Mouse (Mus musculus) embryonic facial prominence, embryonic 11.5 days (tissue): ENCODE results near the gene Mef2a. TPM values are rescaled to one million over a fixed set of nuclear protein-coding genes. Genes with fewer than 3 reads are reported as not detected.

Source experiments
- ATAC-seq: fragments of 200-750 bp; cut with Nextera tagmentation; replicated peaks from 2 replicates; pipeline ENCODE4 v1.8.0; 2017; ENCODE audit warnings: low read depth; ENCODE audit not compliant: insufficient number of reproducible peaks, low FRiP score, low TSS enrichment
- DNase-seq: peaks from one replicate; pipeline ENCODE4 v3.0.0-alpha.2; 2015; ENCODE audit warnings: low spot score
- H3K27ac ChIP-seq: fragments of 300-500 bp; sonication (generic); replicated peaks from 2 replicates; pipeline ENCODE4 v1.5.1; 2014; ENCODE audit warnings: mild to moderate bottlenecking, low read depth, low read length, control low read depth
- H3K27me3 ChIP-seq: fragments of 300-500 bp; sonication (generic); 2 replicates; pipeline ENCODE4 v1.6.1; 2014; ENCODE audit warnings: mild to moderate bottlenecking, low read length, moderate library complexity, mixed read lengths; ENCODE audit not compliant: control insufficient read depth, insufficient read depth
- H3K36me3 ChIP-seq: fragments of 300-500 bp; sonication (generic); replicated peaks from 2 replicates; pipeline ENCODE4 v1.6.1; 2014; ENCODE audit warnings: low read depth, mild to moderate bottlenecking, low read length, moderate library complexity, mixed read lengths; ENCODE audit not compliant: control insufficient read depth, insufficient read depth
- H3K4me1 ChIP-seq: fragments of 300-500 bp; sonication (generic); 2 replicates; pipeline ENCODE4 v1.6.1; 2014; ENCODE audit warnings: low read length, mixed read lengths; ENCODE audit not compliant: control insufficient read depth, insufficient read depth
- H3K4me2 ChIP-seq: fragments of 300-500 bp; sonication (generic); 2 replicates; pipeline ENCODE4 v1.6.1; 2014; ENCODE audit warnings: low read depth, mild to moderate bottlenecking, control low read depth, low read length, moderate library complexity
- H3K4me3 ChIP-seq: fragments of 300-500 bp; sonication (generic); 2 replicates; pipeline ENCODE4 v1.5.1; 2014; ENCODE audit warnings: low read depth, low read length, control low read depth
- H3K9ac ChIP-seq: fragments of 300-500 bp; sonication (generic); replicated peaks from 2 replicates; pipeline ENCODE4 v1.6.1; 2014; ENCODE audit warnings: mild to moderate bottlenecking, control low read depth, low read length
- H3K9me3 ChIP-seq: fragments of 300-500 bp; sonication (generic); replicated peaks from 2 replicates; pipeline ENCODE4 v1.6.1; 2016; ENCODE audit warnings: mild to moderate bottlenecking, low read length, inconsistent platforms, mixed read lengths; ENCODE audit not compliant: control insufficient read depth
- WGBS: fragments of 180-500 bp; shearing (Covaris S2); extraction: QIAGEN DNeasy Blood & Tissue Kit; methylation state at CpG from one replicate; pipeline ENCODE4 v1.1.7; 2014; 5-methylcytosine and 5-hydroxymethylcytosine counted together
- polyA plus RNA-seq: library from polyadenylated mRNA; unstranded; fragments of >200 nt; fragmentation: Nextera tagmentation; extraction: Ambion mirVana; gene quantifications from 2 replicates; pipeline ENCODE4 v1.2.1, GENCODE M21; 2014

The Mef2a gene
- 23.3 and 29.4 TPM in 2 replicates for polyA plus RNA-seq

DNA sequence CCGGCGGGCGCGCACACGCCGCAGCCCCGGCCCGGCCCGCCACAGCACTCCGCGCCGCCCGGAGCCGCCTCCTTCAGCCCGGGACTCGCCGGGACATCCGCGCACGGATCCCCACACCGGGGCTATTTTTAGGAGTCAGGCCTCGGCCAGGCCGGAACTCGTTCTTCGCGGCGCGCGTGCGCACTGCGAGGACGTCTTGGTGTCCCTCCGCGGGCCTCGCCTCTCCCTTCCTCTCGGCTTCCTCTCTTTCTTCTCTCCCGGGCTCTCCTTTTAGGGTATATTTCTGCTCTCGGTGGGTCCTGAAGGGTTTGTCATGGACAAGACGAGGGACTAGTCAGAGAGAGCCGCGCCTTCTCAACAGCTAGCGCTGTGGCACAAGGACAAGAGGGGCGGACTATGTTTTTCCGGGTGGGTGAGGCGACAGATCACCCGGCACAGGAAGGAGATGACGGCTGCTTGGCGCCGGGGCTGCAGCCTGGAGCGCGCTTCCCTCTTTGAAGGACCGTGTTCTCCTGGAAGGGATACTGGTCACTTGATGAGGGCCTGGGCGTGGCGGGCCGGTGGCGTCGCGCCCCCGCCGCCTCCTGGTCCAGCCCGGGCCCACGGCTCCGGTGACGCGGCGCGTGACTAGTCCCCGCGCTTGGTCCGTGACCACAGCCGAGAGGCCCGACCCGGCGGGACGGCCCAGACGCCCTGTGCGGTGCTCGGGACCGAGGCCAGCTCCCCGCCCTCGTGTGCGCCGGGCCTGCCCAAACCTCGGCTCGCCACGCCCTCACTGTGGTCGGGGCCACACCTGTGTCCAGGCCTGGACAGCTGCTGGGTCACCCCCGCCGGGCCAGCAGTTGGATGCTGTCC is at the start of gene Mef2a:
Mef2a (minus strand) TSS at position 130 of the 855 bp plus-strand sequence.
- DNase-seq (peak; percentile 96), ATAC-seq (peak; percentile 91)
- Histone ChIP-seq H3K36me3 (no peaks in the 10 kb centered on the region), H3K9me3 (no peaks in the 10 kb centered on the region), H3K4me1 (no peaks in the 10 kb centered on the region), H3K4me2 (peak within 1 kb of the TSS; percentile 98), H3K4me3 (peak within 1 kb of the TSS; percentile 80), H3K27ac (peak within 1 kb of the TSS; percentile 97), H3K27me3 (no peaks in the 10 kb centered on the region), H3K9ac (peak within 1 kb of the TSS; percentile 99)
- WGBS: under 1% methylated on average over 77 of the region's 89 CpGs

DNA sequence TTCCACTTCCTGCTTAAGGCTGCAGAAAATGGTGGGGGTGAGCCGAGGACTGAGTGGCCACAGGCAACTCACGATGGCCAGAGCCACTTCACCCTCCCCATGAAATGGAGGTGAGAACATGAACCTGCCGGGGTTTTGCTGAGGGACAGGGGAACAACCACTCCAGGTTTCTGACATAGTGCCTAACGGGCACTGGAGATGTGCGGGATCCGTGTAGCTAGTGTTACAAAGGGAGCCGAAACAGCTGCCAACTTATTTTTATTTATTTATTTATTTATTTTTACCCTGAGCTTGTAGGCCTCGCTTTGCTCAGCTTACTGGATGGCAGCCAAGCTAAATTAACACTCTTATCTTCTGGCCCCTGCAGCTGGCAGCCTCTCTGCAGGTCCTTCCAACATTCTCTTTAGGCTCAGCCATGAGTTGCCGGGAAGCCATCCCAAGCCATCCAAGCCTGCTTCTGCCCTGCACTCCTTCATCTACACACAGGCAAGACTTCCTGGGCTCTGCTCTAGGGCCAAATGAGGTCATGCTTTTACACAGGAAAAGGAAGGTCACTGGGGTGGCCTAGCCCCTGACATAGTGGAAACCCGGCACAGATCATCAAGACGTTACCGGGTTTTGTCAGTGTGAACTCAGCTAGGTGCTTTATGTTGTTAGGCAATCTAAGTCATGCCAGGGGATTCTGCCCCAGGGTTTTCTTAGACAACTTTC is 49.0 kb upstream of the Mef2a start:
- H3K4me2 ChIP-seq: no peak overlapping the region
- no peak overlapping the region for H3K9ac ChIP-seq
- H3K36me3 ChIP-seq: no peaks in the 10 kb centered on the region
- H3K4me1 ChIP-seq: no peaks in the 10 kb centered on the region; the same call in 1 of the 2 replicates
- no peaks in the 10 kb centered on the region for H3K9me3 ChIP-seq
- no peak overlapping the region for H3K27ac ChIP-seq
- ATAC-seq (no peak), DNase-seq (no peak)
- H3K27me3 ChIP-seq: no peaks in the 10 kb centered on the region
- H3K4me3 ChIP-seq: no peak overlapping the region
- WGBS: 72% methylated on average over 12 of the region's 12 CpGs

DNA sequence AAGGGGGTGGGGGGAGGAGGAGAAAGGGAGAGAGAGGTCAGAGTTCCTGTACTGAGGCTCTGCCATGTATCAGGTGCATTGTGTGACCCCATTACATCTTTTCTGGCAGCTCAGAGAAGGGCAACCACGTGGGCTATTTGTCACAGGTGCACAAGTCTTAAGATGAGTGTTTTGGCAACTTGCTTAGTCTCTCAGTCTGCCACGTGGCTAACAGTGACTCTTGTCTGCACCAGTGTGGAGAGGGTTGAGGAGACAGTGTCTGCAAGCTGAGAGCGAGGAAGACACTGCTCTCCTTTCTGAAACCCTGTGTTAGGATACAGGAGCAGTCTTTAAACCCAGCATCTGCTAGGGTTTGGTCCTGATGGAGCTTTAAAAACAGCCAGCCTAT is 48.4 kb upstream of the Mef2a start:
- Histone ChIP-seq H3K4me3 (no peak overlapping the region), H3K9me3 (no peaks in the 10 kb centered on the region), H3K9ac (no peak overlapping the region), H3K27me3 (no peaks in the 10 kb centered on the region), H3K36me3 (no peaks in the 10 kb centered on the region), H3K4me2 (no peak overlapping the region), H3K4me1 (no peaks in the 10 kb centered on the region; the same call in 1 of the 2 replicates), H3K27ac (no peak overlapping the region)
- 51% methylated on average over 3 of the region's 3 CpGs for WGBS
- DNase-seq (no peak), ATAC-seq (no peak)

DNA sequence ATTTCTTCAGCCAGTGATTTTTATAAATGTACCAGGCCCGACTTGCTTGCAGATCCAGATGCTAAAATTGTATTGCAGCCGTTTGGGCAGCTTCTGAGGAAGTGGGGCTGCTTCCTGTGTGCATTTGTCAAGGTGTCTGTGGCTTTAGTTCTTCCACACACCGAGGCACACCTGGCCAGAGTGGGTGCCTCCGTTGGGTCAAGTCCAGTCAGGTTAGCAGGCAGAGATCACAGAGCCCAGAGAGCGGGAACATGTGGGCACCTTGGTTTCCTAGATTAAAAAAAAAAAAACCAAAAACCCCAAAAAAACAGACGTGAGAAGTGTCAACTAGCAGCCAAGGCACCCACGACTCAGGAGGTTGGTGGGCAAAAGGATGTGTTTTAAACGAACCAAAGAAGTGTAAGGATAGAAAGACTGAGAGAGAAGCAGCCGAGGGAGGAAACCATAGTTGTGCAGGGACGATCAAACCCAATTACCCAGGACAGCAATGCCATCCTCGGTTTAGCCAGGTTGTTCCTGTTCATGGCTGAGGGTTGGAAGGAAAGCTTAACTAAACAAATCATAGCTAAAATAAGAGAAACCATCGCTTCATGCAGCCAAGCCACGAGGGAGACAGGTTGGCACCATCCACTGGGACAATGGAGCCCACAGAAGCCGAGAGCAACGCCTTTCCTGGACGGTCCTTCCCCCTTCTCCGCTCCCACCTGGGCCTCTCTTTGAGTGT is 47.1 kb upstream of the Mef2a start:
- DNase-seq (no peak), ATAC-seq (no peak)
- Histone ChIP-seq H3K4me2 (no peak overlapping the region), H3K4me1 (no peaks in the 10 kb centered on the region; the same call in 1 of the 2 replicates), H3K9me3 (no peaks in the 10 kb centered on the region), H3K9ac (no peak overlapping the region), H3K27ac (no peak overlapping the region), H3K36me3 (no peaks in the 10 kb centered on the region), H3K4me3 (no peak overlapping the region), H3K27me3 (no peaks in the 10 kb centered on the region)
- WGBS: 83% methylated on average over 17 of the region's 17 CpGs

DNA sequence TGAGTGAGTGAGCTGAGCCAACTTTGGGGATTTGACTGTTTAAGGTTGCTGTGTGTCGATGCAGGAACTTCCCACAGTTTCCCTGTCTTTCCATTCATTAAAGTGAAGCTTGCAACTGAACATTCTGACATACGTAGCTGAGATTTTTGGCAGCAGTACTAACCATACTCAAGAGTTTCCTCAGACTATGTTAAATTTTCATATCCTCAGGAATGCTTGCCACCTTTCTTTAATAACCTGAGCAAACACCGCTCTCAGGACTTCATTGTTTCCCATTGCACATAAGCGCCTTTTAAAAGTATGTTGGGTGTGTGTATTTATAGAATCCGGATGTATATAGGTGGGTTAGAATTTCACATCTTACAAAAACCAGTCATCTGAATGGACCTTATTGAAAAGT is 45.5 kb upstream of the Mef2a start:
- Histone ChIP-seq H3K9ac (no peak overlapping the region), H3K27ac (no peak overlapping the region), H3K9me3 (no peaks in the 10 kb centered on the region), H3K36me3 (no peaks in the 10 kb centered on the region), H3K4me3 (no peak overlapping the region), H3K4me1 (no peaks in the 10 kb centered on the region; the same call in 1 of the 2 replicates), H3K27me3 (no peaks in the 10 kb centered on the region), H3K4me2 (no peak overlapping the region)
- no peak for ATAC-seq
- DNase-seq: no peak
- WGBS: 94% methylated on average over 5 of the region's 5 CpGs

DNA sequence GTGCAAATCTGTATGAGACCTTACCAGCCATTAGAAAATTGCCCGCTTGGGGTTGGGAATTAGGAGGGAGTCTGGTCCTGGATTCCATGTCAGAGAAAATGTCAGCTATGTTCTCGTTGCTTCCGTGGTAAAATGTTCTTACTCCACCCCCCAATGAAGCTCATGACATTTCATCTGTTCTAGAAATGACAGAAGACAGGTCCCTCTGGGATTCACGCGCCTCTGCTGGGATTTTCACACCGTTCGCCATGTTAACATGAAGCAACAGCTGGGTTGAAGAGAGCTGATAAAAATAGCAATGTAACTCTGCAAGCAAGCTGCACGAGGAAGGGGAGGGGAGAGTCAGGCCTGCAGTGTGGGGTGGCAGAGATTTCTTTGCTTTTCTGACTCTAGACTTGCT is 42.1 kb upstream of the Mef2a start:
- DNase-seq (no peak), ATAC-seq (no peak)
- Histone ChIP-seq H3K27me3 (no peaks in the 10 kb centered on the region), H3K9ac (no peak overlapping the region), H3K4me1 (no peaks in the 10 kb centered on the region), H3K27ac (no peak overlapping the region), H3K36me3 (no peaks in the 10 kb centered on the region), H3K4me2 (no peak overlapping the region), H3K9me3 (no peaks in the 10 kb centered on the region), H3K4me3 (no peak overlapping the region)
- WGBS: 69% methylated on average over 8 of the region's 8 CpGs

DNA sequence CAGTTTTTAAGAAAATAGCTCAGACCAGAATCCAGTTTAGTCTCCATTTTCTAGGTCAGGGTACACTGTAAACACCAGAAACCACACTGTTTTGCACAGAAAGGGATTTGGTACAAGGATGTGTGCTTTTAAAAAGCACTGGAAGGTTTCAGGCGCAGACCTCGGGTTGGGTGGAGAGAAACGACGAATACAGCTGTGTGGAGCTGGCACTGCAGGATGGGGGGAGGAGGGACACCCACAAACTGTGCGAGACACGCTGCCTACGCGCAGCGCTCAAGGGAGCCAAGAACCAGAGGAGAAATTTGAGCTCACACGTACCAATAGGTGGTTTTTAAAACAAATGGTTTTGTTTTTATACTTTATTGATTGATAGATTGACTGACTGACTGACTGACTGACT is 40.0 kb upstream of the Mef2a start:
- ATAC-seq (no peak), DNase-seq (no peak)
- WGBS: 82% methylated on average over 10 of the region's 10 CpGs
- no peaks in the 10 kb centered on the region for H3K27me3 ChIP-seq
- H3K4me1 ChIP-seq: no peaks in the 10 kb centered on the region
- H3K9me3 ChIP-seq: no peaks in the 10 kb centered on the region
- no peak overlapping the region for H3K4me2 ChIP-seq
- no peak overlapping the region for H3K27ac ChIP-seq
- H3K9ac ChIP-seq: no peak overlapping the region
- H3K4me3 ChIP-seq: no peak overlapping the region
- no peaks in the 10 kb centered on the region for H3K36me3 ChIP-seq
